Mouse (Mus musculus) left cerebral cortex, adult 8-10 months (tissue): ENCODE measurements around the gene Tmed4. TPM values are rescaled to one million over a fixed set of nuclear protein-coding genes. Genes with fewer than 3 reads are reported as not detected.
A peak's percentile ranks its signal among the peaks of the same experiment; 100 is the strongest.
"Not testable (repeated sequence)": the region's sequence is repeated elsewhere in the genome, so short reads cannot be mapped to it uniquely, and the experiment has no call there.

Experiments
- DNase-seq, 2 experiments: peaks; one replicate each; pipeline ENCODE4 v3.0.0; 2022; ENCODE audit warnings: low spot score in 2 of 2
- total RNA-seq, 4 experiments: library from RNA; stranded (reverse); gene quantifications; 2 replicates each; pipeline ENCODE4 v1.2.4; 2022

Gene Tmed4
- total RNA-seq, 4 experiments from 2014 or later, result 87.6 to 100 (median 93.7) TPM

GRCm38 (mm10) chr11:6273607-6274006 is 1.1 kb downstream of the Tmed4 start:
- no peak for DNase-seq

- peak; percentile 84 to 94 for DNase-seq
Observed at GRCm38 (mm10) chr11:6267320-6268254, 7.1 kb downstream of the Tmed4 start, which contains the start of gene Ddx56. TSS of gene Ddx56 (minus strand) at chr11:6267772.

GRCm38 (mm10) chr11:6266621-6267020 is 8.0 kb downstream of the Tmed4 start:
- no peak for DNase-seq

GRCm38 (mm10) chr11:6261434-6262082 is 13.1 kb downstream of the Tmed4 start:
- DNase-seq, result peak in 1 of 2 experiments; percentile 71

- DNase-seq, result no peak
Observed at GRCm38 (mm10) chr11:6259413-6259812, 15.3 kb downstream of the Tmed4 start.

- DNase-seq, result no peak
Observed at GRCm38 (mm10) chr11:6256490-6257072, 18.1 kb downstream of the Tmed4 start.

- DNase-seq, result not testable (repeated sequence)
Observed at GRCm38 (mm10) chr11:6254602-6255001, 20.1 kb downstream of the Tmed4 start.

- no peak for DNase-seq
Observed at GRCm38 (mm10) chr11:6252824-6253223, 21.8 kb downstream of the Tmed4 start.

- DNase-seq, result no peak
Observed at GRCm38 (mm10) chr11:6252248-6252647, 22.4 kb downstream of the Tmed4 start.

- DNase-seq, result no peak
Observed at GRCm38 (mm10) chr11:6244707-6245106, 30.0 kb downstream of the Tmed4 start.

GRCm38 (mm10) chr11:6233025-6233424 is 41.6 kb downstream of the Tmed4 start:
- DNase-seq, result no peak

GRCm38 (mm10) chr11:6230012-6230411 is 44.7 kb downstream of the Tmed4 start, which contains the start of gene Npc1l1:
TSS of gene Npc1l1 (minus strand) at chr11:6230143.
- no peak for DNase-seq

- DNase-seq, result peak in 1 of 2 experiments; percentile 70
Observed at GRCm38 (mm10) chr11:6224541-6225229, 50.0 kb downstream of the Tmed4 start.

GRCm38 (mm10) chr11:6222187-6222586 is 52.5 kb downstream of the Tmed4 start:
- no peak for DNase-seq

Other genes starting within 250 kb of the Tmed4 start
- gene Camk2b, start 208.5 kb downstream of the Tmed4 start, total RNA-seq, result 100 to 1,000 TPM; 652 to 710 (median 699) TPM
- gene A730071L15Rik, start 74.8 kb downstream of the Tmed4 start, total RNA-seq, result under 1 TPM; 0.30 to 0.53 (median 0.39) TPM
- 100 to 1,000 TPM; 138 to 154 (median 147) TPM for gene Nudcd3, start 74.5 kb downstream of the Tmed4 start, total RNA-seq
- under 1 TPM; 0.65 to 0.94 (median 0.79) TPM for gene Npc1l1, start 44.7 kb downstream of the Tmed4 start, total RNA-seq
- 10 to 100 TPM; 43.0 to 53.3 (median 49.9) TPM for gene Ddx56, start 7.1 kb downstream of the Tmed4 start, total RNA-seq
- 100 to 1,000 TPM; 244 to 278 (median 257) TPM for gene Ogdh, start 16.8 kb upstream of the Tmed4 start, total RNA-seq
- 100 to 1,000 TPM; 199 to 214 (median 211) TPM for gene Zmiz2, start 114.2 kb upstream of the Tmed4 start, total RNA-seq
- 1,000 to 10,000 TPM; 1,587 to 1,877 (median 1,701) TPM for gene Ppia, start 140.6 kb upstream of the Tmed4 start, total RNA-seq
- 10 to 100 TPM; 37.9 to 41.3 (median 39.0) TPM for gene H2afv, start 169.6 kb upstream of the Tmed4 start, total RNA-seq
- gene Purb, start 201.0 kb upstream of the Tmed4 start, total RNA-seq, result 100 to 1,000 TPM; 221 to 283 (median 254) TPM
- 1 to 10 TPM in 1 of 4 experiments, under 1 TPM in 3; 0.44 to 1.3 (median 0.67) TPM for gene Myo1g, start 246.1 kb upstream of the Tmed4 start, total RNA-seq